Mouse (Mus musculus): ENCODE data around the gene Sned1. TPM values are rescaled to one million over a fixed set of nuclear protein-coding genes. Genes with fewer than 3 reads are reported as not detected.
"Not testable (repeated sequence)": the region's sequence is repeated elsewhere in the genome, so short reads cannot be mapped to it uniquely, and the experiment has no call there.

The Sned1 gene
- 48.9 TPM for polyA plus RNA-seq (2021)

DNA sequence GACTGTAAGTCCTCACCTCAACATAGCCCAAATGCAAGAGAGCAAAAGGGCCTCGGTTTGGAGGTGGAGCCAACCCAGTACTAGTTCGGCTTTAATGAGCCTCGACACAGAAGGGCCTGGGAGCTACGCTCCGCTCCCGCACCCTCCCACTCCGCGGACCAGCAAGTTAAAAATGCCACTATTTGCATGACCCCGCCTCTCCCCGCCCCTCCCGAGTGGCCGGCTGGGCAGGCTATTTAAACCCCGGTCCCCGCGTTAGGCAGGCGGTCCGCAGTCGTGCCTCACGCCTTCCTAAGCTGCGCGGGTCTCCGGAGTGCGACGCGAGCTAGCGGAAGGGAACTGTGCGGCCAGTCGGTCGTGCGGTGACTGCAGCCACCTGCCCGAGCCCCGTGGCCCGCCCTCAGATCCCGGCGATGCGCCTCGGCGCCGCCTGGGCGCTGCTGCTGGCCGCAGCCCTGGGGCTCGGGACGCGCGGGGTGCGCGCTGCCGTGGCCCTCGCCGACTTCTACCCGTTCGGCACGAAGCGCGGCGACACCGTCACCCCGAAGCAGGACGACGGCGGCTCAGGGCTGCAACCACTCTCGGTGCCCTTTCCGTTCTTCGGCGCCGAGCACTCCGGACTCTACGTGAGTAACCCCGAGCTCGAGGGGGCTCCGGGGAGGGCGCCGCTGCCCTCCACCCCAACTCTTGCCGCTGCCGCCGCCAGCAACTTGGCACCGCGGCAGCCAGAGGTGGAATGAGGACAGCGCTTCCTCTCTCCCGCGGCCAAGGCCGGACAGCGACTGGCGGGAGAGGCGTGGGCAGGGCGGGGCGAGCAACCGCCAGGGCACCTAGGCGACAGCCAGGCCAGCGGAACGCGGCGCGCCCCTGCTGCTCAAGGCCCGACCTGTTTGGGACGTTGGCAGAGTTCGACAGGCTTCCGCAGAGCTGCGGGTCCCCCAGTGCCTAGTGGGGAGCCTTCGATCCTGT lies at the start of gene Sned1:
Gene Sned1 (plus strand): TSS at position 266 of the 969 bp plus-strand sequence.
- ChIA-PET POLR2A (interaction anchor here (0.6 to 1.9 kb wide), 7 partner anchors 8 to 57 kb away, joined by 3 to 8 read pairs (median 4); no protein-coding TSS in a partner anchor), CTCF (interaction anchor here (0.9 to 2.4 kb wide), 6 partner anchors 10 to 63 kb away, joined by 3 to 8 read pairs (median 3); no protein-coding TSS in a partner anchor)
- in situ Hi-C loops (cut with MboI; ENCODE audit: low pct_unique_long_range_greater_than_20kb), result no loop called here
- ATAC-seq (peak; percentile 84), DNase-seq (ENCODE audit: low read depth, low spot score) (no peak)
- H3K27me3 ChIP-seq, result no peaks in the 10 kb centered on the region
- TF ChIP-seq CTCF (IDR thresholded peaks at IDR 0.05), result no peak

DNA sequence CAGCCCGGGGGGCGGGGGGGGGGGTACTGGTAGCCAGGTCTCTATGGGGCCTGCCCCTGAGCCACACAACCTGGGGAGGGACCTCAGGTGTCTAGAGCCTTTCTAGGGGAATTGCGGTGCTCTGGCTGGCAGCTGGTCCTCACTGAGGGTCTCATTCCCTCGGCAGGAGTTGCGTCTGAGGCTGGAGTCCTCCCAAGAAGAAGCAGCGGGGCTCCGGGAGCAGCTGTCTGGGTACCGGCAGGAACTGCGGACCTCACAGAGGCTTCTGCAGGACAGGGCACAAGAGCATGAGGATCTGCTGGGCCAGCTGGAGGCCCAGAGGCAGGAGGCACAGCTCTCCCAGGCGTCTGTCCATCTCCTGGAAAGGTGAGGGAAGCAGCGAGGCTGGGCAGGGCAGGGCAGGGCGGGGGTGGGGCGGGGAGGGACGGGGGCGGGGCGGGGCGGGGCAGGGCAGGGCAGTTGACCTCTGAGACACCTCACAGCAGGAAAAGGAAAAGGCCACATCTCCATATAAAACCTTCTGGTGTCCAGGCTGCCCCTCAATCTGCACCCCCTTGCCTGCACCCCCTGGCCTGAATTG lies 44.8 kb upstream of the Sned1 start:
- no peaks in the 10 kb centered on the region for H3K27me3 ChIP-seq
- CTCF ChIA-PET, result interaction anchor here (1.0 to 1.6 kb wide), 2 partner anchors 13 to 21 kb away, joined by 3 to 6 read pairs; no protein-coding TSS in a partner anchor
- POLR2A ChIA-PET, result no interaction called here
- no peak for DNase-seq (ENCODE audit: low read depth, low spot score)
- ATAC-seq, result no peak
- no peak for TF ChIP-seq CTCF (IDR thresholded peaks at IDR 0.05)
- in situ Hi-C loops (cut with MboI; ENCODE audit: low pct_unique_long_range_greater_than_20kb), result no loop called here

DNA sequence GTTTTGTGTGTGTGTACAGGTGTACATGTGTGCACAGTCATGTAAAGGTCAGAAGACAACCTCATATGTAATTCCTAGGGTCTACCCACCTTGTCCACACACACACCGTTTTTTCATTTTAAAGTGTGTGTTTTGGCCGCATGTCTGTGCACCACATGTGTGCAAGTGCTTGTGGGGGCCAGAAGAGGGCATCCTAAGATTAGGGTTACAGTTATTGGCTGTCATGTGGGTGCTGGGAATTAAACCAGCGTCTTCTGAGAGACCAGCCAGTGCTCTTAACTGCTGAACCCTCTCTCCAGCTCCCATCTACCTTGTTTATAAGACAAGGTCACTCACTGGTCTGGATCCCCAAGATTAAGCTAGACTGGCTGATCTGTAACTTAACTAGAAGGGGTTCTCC lies 40.7 kb upstream of the Sned1 start:
- ATAC-seq (no peak), DNase-seq (ENCODE audit: low read depth, low spot score) (no peak)
- in situ Hi-C loops (cut with MboI; ENCODE audit: low pct_unique_long_range_greater_than_20kb), result no loop called here
- ChIA-PET POLR2A (no interaction called here), CTCF (interaction anchor here (0.9 kb wide), 1 partner anchor 15 kb away, joined by 3 read pairs; no protein-coding TSS in a partner anchor)
- TF ChIP-seq CTCF (IDR thresholded peaks at IDR 0.05), result no peak
- H3K27me3 ChIP-seq, result no peaks in the 10 kb centered on the region

DNA sequence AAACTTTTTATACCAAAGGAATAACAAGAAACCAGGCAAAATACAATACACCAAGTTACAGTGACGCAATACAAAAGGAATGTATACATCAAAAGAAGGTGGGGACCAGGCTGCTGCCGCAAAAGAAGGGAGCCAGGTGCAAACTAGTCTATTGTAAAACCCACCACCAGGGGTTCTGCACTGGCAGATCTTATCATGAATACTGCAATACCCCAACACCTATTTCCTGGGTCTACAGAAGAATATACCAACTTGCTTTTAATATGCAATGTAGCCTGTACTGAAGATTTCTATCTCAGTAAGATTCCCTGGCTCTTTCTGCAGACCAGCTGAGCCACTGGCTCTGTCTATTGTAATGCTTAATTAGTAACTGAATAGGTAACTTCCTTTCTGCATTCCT lies 38.2 kb upstream of the Sned1 start:
- in situ Hi-C loops (cut with MboI; ENCODE audit: low pct_unique_long_range_greater_than_20kb); DNase-seq (ENCODE audit: low read depth, low spot score); H3K27me3 ChIP-seq; ATAC-seq: not testable (repeated sequence)
- ChIA-PET CTCF (interaction anchor here (1.6 kb wide), 1 partner anchor 15 kb away, joined by 4 read pairs; no protein-coding TSS in a partner anchor), POLR2A (interaction anchor here (0.8 kb wide), 1 partner anchor 54 kb away, joined by 3 read pairs; no protein-coding TSS in a partner anchor)

DNA sequence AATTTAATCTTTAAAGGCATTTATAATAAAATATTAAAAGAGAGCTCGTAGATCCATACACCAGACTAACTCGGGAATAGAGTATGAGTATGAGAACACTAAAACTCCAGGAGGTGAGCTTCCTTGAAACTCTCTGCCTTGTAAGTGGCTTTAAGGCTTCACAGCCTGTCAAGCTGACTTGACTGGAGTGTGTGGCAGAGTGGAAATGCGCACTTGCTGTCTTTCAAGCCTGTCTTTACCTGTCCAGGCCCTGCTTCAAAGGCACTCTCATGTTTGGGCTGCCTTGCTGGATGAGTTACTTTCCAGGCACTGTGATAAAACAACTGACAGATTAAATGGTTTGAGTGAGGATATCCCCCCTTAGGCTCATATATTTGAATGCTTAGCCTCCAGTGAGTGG lies 37.7 kb upstream of the Sned1 start:
- in situ Hi-C loops (cut with MboI; ENCODE audit: low pct_unique_long_range_greater_than_20kb), result no loop called here
- ATAC-seq (no peak), DNase-seq (ENCODE audit: low read depth, low spot score) (no peak)
- ChIA-PET CTCF (interaction anchor here (1.6 kb wide), 1 partner anchor 14 kb away, joined by 4 read pairs; no protein-coding TSS in a partner anchor), POLR2A (interaction anchor here (1.2 kb wide), 1 partner anchor 9 kb away, joined by 3 read pairs; no protein-coding TSS in a partner anchor)
- no peaks in the 10 kb centered on the region for H3K27me3 ChIP-seq
- no peak for TF ChIP-seq CTCF (IDR thresholded peaks at IDR 0.05)

DNA sequence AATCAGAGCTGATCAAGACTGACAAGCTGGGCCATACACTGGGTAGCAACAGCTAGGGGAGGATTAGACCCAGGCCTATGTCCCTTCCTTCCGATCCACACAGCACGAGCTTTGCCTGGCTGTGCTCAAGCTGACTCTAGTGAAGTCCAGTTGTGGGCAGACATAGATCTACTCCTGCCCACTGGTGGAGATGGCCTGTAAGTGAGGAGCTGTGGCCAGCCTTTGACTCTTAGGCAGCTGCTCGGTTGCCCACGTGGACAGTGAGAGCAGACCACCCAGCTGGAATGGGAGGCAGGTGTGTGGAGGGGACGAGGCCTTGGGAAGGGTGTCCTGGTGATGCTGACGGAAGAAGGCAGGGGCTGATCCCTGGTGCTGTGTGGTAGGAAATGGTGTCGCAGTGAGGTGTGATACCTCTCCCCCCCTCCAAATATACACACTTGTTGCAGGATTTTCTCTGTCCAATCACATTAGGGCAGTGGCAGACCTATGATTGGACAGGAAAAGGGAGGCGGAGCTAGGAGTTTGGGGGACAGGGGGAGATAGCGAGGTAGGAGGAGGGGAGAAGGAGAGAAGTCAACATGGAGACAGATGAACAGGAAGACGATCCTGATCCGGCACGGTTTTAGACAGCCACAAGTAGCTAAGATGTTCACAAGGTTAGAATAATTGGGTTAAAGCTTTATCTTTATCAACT lies 29.2 kb upstream of the Sned1 start:
- in situ Hi-C loops (cut with MboI; ENCODE audit: low pct_unique_long_range_greater_than_20kb), result no loop called here
- ChIA-PET CTCF (interaction anchor here (0.8 to 3.4 kb wide), 6 partner anchors 11 to 32 kb away, joined by 3 to 13 read pairs (median 6); no protein-coding TSS in a partner anchor), POLR2A (interaction anchor here (0.6 to 1.7 kb wide), 4 partner anchors 8 to 62 kb away, joined by 3 to 10 read pairs (median 4); partner anchors contain the start of gene Sned1)
- DNase-seq (ENCODE audit: low read depth, low spot score), result no peak
- no peak for ATAC-seq
- no peak for TF ChIP-seq CTCF (IDR thresholded peaks at IDR 0.05)
- H3K27me3 ChIP-seq, result no peaks in the 10 kb centered on the region

DNA sequence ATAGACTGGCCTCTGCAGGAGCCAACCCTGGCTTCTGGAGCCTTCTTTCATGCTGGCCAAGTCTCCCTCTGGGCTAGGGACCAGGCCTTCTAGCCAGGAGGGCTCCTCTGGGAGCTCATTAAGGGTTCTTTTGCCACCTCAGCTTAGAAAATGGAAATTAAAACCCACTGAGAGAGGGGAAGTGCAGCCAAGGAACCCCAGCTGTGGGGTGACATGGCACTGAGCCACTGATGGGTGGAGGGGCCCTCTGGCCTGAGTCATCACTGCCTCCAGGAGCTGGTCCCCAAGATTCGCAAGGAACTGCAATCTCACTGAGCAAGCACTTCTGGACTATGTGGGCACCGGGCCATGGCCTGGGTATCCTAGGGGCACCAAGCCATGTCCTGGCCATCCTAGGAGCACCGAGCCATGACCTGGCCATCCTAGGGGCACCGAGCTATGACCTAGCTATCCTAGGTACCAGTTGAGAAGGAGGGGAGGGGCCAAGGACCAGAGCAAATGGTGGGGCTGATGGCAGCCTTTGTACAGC lies 28.0 kb upstream of the Sned1 start:
- CTCF ChIA-PET, result interaction anchor here (1.5 to 3.4 kb wide), 4 partner anchors 10 to 33 kb away, joined by 4 to 13 read pairs (median 10); no protein-coding TSS in a partner anchor
- DNase-seq (ENCODE audit: low read depth, low spot score) (peak; percentile 73), ATAC-seq (peak; percentile 19)

DNA sequence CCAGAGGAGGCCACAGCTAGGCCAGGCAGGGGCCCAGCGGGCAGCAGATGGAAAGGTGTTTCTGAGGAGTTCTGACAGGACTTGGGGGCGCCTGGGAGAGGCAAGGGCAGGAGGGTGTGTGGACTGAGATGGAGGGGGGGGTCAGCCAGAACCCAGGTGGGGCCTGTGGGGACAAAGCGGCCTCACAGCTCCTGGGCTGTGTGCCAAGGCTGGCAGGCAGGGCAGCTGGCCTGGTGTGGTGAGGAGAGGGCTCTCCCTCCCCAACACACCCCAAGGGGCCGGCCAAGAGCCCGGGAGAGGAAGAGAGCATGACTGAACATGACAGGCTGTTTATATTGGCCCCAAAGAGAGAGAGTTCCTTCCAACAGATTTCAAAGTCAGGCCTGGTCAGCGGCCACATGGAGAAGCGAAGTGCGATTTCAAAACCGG lies 25.4 kb upstream of the Sned1 start:
- DNase-seq (ENCODE audit: low read depth, low spot score) (no peak), ATAC-seq (peak; percentile 55)
- ChIA-PET CTCF (interaction anchor here (0.9 to 1.1 kb wide), 2 partner anchors 15 kb away, joined by 3 read pairs; no protein-coding TSS in a partner anchor), POLR2A (interaction anchor here (0.7 to 1.6 kb wide), 5 partner anchors 11 to 30 kb away, joined by 3 to 7 read pairs (median 3); no protein-coding TSS in a partner anchor)
- H3K27me3 ChIP-seq, result no peaks in the 10 kb centered on the region
- TF ChIP-seq CTCF (IDR thresholded peaks at IDR 0.05), result no peak
- in situ Hi-C loops (cut with MboI; ENCODE audit: low pct_unique_long_range_greater_than_20kb), result no loop called here

More for the DNA sequence above, 28.0 kb upstream of the Sned1 start:
- in situ Hi-C loops (cut with MboI; ENCODE audit: low pct_unique_long_range_greater_than_20kb), result no loop called here
- H3K27me3 ChIP-seq, result no peaks in the 10 kb centered on the region
- POLR2A ChIA-PET, result interaction anchor here (1.2 to 1.7 kb wide), 3 partner anchors 9 to 33 kb away, joined by 3 to 10 read pairs (median 5); partner anchors contain the start of gene Sned1
- no peak for TF ChIP-seq CTCF (IDR thresholded peaks at IDR 0.05)

DNA sequence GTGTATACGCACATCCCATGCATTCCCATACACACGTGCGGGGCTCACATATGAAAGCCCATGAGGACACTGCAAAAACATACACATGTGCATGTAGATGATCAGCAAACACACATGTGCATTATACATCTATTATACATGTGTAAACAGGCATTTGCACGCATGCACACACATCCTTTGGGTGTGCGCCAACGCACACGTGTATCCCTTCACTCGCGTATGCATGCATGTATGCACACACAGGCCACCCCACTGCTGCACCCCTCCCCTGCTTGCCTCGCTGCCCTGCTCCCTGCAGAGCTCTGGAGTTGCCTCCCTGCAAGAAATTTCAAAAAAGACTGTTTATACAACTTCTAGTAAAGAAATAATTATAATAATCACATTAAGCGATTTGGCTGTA lies 24.6 kb upstream of the Sned1 start:
- no peaks in the 10 kb centered on the region for H3K27me3 ChIP-seq
- in situ Hi-C loops (cut with MboI; ENCODE audit: low pct_unique_long_range_greater_than_20kb), result no loop called here
- ChIA-PET POLR2A (interaction anchor here (0.8 kb wide), 1 partner anchor 10 kb away, joined by 3 read pairs; no protein-coding TSS in a partner anchor), CTCF (no interaction called here)
- no peak for DNase-seq (ENCODE audit: low read depth, low spot score)
- no peak for ATAC-seq
- no peak for TF ChIP-seq CTCF (IDR thresholded peaks at IDR 0.05)
